Mouse (Mus musculus) layer of hippocampus, postnatal 14 days (tissue): ENCODE results near the gene Gabbr2. TPM values are rescaled to one million over a fixed set of nuclear protein-coding genes. Genes with fewer than 3 reads are reported as not detected.
A peak's percentile ranks its signal among the peaks of the same experiment; 100 is the strongest.

ENCODE experiments used
- DNase-seq, 2 experiments: peaks; one replicate each; pipeline ENCODE4 v3.0.0; 2021 to 2022; ENCODE audit warnings: low spot score in 2 of 2, mixed read lengths in 1 of 2
- total RNA-seq, 2 experiments: library from RNA; stranded (reverse); gene quantifications; 2 replicates each; pipeline ENCODE4 v1.2.3; 2021

The Gabbr2 gene
- total RNA-seq, 2 experiments from 2014 or later = 214 to 221 TPM

DNA sequence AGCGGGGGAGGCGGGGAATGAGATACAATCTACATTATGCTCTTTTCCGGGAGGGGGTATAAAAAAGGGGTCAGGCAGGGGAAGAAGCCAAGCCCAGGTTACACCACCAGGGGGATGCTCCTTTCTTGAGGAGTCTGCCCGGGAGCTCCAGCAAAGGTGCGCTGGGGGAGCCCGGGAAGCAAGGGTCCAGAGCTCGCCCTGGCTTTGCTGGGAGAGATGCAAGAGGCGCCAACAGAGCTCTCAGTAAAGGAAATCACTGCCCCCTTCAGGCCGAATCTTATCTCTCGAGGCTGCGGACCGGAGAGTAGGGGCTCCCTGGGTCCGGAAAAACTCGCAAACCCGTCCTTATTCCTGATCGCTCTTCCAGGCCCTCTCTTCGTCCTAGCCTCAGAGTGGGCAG is 1.8 kb downstream of the Gabbr2 start:
- peak; percentile 76 to 87 for DNase-seq

- DNase-seq = peak in 1 of 2 experiments; percentile 20
Measured at GRCm38 (mm10) chr4:46988824-46989223, 2.8 kb downstream of the Gabbr2 start.

- no peak for DNase-seq
Measured at GRCm38 (mm10) chr4:46988257-46988656, 3.4 kb downstream of the Gabbr2 start.

GRCm38 (mm10) chr4:46987809-46988208 is 3.9 kb downstream of the Gabbr2 start:
- no peak for DNase-seq

DNA sequence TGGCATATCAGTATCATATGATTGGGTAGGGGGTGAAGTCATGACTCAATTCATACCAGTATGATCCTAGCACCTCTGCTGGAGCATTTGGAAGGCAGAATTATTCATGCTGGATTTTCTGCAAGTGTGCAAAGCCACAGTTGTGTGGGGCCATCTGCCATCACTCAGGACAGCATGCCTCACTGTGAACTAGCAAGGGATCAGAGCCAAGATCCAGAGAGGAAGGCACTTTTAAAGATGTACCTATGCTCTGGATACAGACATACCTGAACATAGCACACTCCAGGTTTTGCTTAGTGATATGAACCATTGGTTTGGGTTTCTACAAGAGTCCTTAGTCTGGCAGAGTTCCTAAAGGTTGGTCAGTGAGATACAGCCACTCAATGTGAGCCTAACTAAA is 5.6 kb downstream of the Gabbr2 start:
- no peak for DNase-seq

DNA sequence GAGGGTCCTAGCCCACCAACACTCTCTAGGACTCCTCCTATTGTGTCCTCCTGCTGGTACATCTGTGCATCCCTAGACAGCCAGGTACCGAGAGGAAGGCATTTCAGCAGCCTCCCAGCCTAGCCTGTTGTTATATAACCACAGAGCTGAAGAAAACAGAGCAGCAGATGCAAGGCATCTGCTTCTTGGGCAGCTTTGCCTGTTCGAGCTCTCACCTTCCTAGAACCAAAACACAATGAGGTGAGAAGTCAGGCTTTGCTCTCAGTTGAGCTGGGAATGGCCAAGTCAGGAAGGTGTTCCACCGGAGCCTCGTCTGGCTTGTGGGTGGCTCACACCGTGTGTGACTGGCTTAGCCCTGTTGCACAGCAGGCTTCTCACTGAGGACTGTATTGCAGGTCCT is 8.8 kb downstream of the Gabbr2 start:
- DNase-seq = no peak

- no peak for DNase-seq
Measured at GRCm38 (mm10) chr4:46982094-46982493, 9.6 kb downstream of the Gabbr2 start.

DNA sequence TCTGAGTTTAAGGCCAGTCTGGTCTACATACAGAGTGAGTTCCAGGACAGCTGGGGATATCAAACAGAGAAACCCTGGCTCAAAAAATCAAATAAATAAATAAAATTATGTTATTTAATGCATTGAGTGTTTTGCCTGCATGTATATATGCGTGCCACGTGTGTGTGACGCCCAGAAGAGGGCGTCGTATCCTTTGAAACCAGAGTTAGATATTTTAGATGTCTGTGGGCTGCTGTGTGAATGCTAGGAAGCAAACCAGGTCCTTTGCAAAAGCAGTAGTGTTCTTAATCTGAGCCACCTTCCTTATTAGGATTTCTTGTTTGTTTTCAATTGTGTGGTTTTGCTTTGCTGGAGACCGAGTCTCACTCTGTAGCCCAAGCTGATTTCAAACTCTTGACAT is 13.3 kb downstream of the Gabbr2 start:
- no peak for DNase-seq

- DNase-seq = peak in 1 of 2 experiments; percentile 47
Measured at GRCm38 (mm10) chr4:46977161-46977560, 14.5 kb downstream of the Gabbr2 start.

DNA sequence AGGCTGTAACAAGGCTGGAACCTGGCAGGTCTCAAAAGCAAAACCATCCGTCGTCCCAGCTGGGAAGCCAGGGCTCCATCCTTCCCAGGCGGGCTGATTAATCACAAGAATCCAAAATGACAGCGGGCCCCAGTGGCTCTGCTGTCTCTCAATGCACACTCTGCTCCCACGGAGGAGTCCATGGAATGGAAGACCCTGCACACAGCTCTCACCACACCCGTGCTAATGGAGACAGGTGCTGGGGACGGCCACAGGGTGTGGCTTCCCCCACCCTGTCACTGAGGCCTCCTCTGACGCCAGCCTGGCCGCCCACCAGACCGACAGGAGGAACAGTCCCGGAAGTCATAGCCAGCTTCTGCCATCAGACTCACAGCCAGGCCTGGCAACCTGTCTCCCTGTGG is 15.0 kb downstream of the Gabbr2 start:
- DNase-seq = peak; percentile 73 to 75

- no peak for DNase-seq
Measured at GRCm38 (mm10) chr4:46973322-46973721, 18.4 kb downstream of the Gabbr2 start.

- DNase-seq = no peak
Measured at GRCm38 (mm10) chr4:46967981-46968380, 23.7 kb downstream of the Gabbr2 start.

GRCm38 (mm10) chr4:46966551-46966950 is 25.1 kb downstream of the Gabbr2 start:
- DNase-seq = no peak

DNA sequence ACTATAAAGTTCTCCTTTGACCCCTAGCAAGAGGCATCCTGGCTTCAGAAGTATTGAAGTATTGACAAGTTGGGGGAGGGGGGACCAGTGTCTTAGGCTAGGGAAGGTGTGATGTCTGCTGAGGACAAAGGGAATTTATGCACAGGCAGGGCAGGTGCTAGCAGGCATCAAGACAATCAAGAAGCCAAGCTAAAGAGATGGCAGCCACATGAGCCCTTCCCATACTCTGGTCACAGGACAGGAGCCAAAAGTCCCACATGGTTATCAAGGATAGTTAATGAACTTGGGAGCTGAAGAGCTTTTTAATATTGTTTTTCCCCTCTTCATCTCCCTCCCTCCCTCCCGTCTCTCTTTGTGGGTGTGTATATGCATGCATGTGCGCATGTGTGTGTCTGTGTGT is 30.3 kb downstream of the Gabbr2 start:
- DNase-seq = no peak

GRCm38 (mm10) chr4:46960208-46960607 is 31.5 kb downstream of the Gabbr2 start:
- no peak for DNase-seq

- no peak for DNase-seq
Measured at GRCm38 (mm10) chr4:46959776-46960175, 31.9 kb downstream of the Gabbr2 start.

- peak; percentile 50 to 81 for DNase-seq
Measured at GRCm38 (mm10) chr4:46957955-46958354, 33.7 kb downstream of the Gabbr2 start.

DNA sequence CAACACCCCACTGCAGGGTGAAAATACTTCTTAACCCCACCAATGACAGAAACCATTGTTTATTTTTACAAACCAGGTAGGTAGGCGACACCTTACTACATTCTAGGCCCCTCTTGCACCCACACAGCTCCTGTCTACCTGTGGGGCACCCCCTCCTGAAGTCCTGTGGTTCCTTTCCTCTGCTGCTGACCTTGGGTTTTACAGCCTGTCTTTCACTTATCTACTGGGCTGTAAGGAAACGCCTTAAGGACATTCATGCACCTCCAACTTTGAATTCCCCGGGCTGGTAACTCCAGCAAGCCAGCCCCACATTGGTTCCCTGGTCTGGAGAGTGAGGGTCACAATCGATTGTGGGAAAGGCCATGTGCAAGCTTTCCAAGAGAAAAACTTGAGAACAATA is 34.7 kb downstream of the Gabbr2 start:
- no peak for DNase-seq

GRCm38 (mm10) chr4:46953021-46953420 is 38.7 kb downstream of the Gabbr2 start:
- DNase-seq = no peak

DNA sequence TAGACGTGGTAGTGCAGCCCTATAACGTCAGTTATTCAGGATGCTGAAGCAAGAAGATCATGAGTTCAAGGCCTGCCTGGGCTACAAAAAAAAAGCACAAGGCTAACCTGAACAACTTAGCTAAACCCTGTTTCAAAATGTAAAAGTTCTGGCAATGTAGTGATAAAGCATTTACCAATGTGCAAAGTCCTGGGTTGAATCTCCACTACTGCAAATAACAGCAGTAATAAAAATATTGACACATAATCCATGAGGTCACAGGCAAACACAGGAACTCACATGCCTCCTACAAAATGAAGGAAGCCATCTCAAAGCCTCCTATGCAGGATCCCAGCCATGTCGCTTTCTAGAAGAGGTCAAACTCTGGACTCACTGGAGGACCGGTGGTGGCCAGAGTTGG is 39.1 kb downstream of the Gabbr2 start:
- DNase-seq = no peak

GRCm38 (mm10) chr4:46934291-46934690 is 57.4 kb downstream of the Gabbr2 start:
- DNase-seq = no peak

GRCm38 (mm10) chr4:46933590-46933989 is 58.1 kb downstream of the Gabbr2 start:
- DNase-seq = no peak

DNA sequence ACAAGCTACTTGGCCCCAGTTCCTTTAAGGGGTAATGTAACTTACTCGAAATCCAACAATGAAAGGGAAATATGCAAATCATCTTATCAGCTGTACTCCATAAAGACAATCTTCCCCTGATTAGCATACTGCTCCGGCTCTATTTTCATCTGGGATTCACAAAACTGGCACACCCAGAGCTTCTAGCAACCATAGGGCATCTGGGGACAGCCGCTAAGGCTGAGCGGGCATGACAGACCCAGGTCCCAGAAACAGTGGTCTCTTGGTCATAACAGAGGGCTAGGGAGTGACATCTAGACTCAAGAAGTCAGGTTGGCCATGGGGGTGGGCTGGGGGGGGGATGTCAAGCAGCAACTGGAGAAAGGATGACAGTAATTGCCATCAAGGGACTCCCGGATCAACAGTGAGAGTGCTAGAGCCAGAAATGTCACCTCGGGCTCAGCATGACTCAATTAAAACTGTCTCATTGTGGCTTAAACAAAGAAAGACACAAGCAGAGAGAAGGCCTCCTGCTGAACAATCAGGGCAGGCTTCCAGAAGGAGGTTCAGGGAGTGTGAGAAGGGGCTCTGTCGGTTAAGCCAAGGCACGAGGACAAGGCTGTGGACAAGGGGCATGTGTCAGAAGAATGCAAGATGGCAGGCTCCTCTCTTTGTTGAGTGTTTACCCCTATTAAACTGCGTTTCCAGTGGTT is 59.8 kb downstream of the Gabbr2 start:
- DNase-seq = no peak
